Mouse (Mus musculus): Measurements from ENCODE around the gene Sufu.

GRCm38 (mm10) chr19:46382275-46382674, 14.4 kb upstream of the Sufu start:
- TF ChIP-seq EP300 (IDR thresholded peaks at IDR 0.05; ENCODE audit: insufficient read depth, low read depth, low read length) (no peak), CTCF (IDR thresholded peaks at IDR 0.05) (no peak)

All from heart, adult 2 months (tissue).